Mouse (Mus musculus): ENCODE results near the gene Tm4sf5. TPM values are rescaled to one million over a fixed set of nuclear protein-coding genes. Genes with fewer than 3 reads are reported as not detected.

Tm4sf5 gene
- polyA plus RNA-seq, 1 experiment = 1.2 TPM

DNA sequence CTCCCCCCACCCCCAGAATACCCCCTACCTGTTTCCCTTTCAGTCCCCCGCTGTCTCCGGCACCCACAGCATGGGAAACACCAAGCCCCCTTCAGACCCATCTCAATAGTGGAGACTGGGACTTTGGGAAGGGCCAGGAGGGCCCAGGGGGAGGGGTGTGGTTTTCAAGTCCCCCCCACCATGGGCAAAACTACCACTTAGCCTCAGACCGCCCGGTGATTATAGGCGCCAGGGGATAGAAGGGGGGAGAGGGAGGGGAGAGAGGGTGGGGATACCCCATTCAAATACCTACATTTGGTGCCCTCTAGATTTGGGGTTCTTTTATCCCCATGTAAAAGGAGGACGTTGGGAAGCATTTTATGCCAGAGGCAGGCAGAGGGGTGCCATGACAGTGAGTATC, 27.8 kb downstream of the Tm4sf5 start, which contains the start of gene Gm40193:
Gene Gm40193, minus strand, starts transcription at position 101 of the 400 bp plus-strand sequence.
- no peak within 1 kb of the TSS for H3K27ac ChIP-seq (ENCODE audit: control insufficient read depth, insufficient read depth, low read depth, low read length)
- H3K36me3 ChIP-seq (ENCODE audit: control insufficient read depth, insufficient read depth, low read length) = no peaks in the 10 kb centered on the region
- no peak within 1 kb of the TSS for H3K4me3 ChIP-seq (ENCODE audit: control insufficient read depth, low read depth, low read length)
- no peaks in the 10 kb centered on the region for H3K27me3 ChIP-seq (ENCODE audit: control insufficient read depth, insufficient read depth, low read length)
- no peak for TF ChIP-seq CTCF (IDR thresholded peaks at IDR 0.05; ENCODE audit: control insufficient read depth, insufficient read depth, insufficient replicate concordance, low read depth, low read length)
- TF ChIP-seq POLR2A (IDR thresholded peaks at IDR 0.05; ENCODE audit: control insufficient read depth, low read depth, low read length) = no peak
- no peaks in the 10 kb centered on the region for H3K4me1 ChIP-seq (ENCODE audit: control insufficient read depth, insufficient read depth, low read length)

- H3K36me3 ChIP-seq (ENCODE audit: control insufficient read depth, insufficient read depth, low read length) = no peaks in the 10 kb centered on the region
- H3K4me1 ChIP-seq (ENCODE audit: control insufficient read depth, insufficient read depth, low read length) = peaks cover 6% of the 10 kb centered on the region
- H3K27ac ChIP-seq (ENCODE audit: control insufficient read depth, insufficient read depth, low read depth, low read length) = no peak overlapping the region
- no peaks in the 10 kb centered on the region for H3K27me3 ChIP-seq (ENCODE audit: control insufficient read depth, insufficient read depth, low read length)
- no peak for TF ChIP-seq POLR2A (IDR thresholded peaks at IDR 0.05; ENCODE audit: control insufficient read depth, low read depth, low read length)
- TF ChIP-seq CTCF (IDR thresholded peaks at IDR 0.05; ENCODE audit: control insufficient read depth, insufficient read depth, insufficient replicate concordance, low read depth, low read length) = no peak
- peak overlapping the region; percentile 71 for H3K4me3 ChIP-seq (ENCODE audit: control insufficient read depth, low read depth, low read length)
Observed at GRCm38 (mm10) chr11:70539423-70539822, 34.4 kb downstream of the Tm4sf5 start.

DNA sequence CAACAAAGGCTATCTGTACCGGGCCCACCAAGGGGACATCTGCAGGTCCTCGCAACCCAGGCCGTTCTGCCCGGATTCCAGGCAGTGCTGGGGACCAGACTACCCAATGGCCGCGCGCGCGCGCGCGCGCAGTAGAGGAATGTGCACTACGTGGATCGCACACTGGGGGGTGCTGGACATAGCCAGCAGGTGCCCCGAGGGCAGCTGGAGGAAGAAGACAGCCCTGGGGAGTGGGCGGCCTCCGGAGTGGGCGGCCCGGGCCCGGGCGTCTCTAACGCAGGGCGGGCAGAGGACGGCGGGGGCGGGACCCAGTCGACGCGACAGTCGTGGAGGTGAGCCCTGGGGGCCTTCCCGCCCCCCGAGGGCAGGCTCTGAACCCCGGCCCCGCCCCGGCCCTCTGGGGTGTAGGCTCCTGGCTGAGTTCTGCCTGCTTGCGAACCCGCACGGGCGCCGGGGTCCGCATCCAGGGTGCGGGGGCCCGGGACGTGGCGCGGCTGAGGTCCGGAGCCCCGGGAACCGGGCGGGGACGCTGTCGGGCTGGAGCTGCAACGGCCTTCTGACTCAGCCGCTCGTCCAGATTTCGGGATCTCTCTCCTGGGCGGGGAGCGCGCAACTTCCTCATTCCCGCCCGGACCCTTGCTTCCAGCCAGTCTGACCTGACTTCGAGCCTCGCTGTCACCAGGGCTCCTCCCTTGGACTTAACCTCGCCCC, 35.0 kb downstream of the Tm4sf5 start, which contains the start of gene Pld2:
Gene Pld2, plus strand, starts transcription at position 188 of the 711 bp plus-strand sequence.
- Histone ChIP-seq H3K4me3 (ENCODE audit: control insufficient read depth, low read depth, low read length) (peak within 1 kb of the TSS; percentile 71), H3K27ac (ENCODE audit: control insufficient read depth, insufficient read depth, low read depth, low read length) (no peak within 1 kb of the TSS), H3K27me3 (ENCODE audit: control insufficient read depth, insufficient read depth, low read length) (no peaks in the 10 kb centered on the region), H3K4me1 (ENCODE audit: control insufficient read depth, insufficient read depth, low read length) (peaks cover 6% of the 10 kb centered on the region), H3K36me3 (ENCODE audit: control insufficient read depth, insufficient read depth, low read length) (no peaks in the 10 kb centered on the region)
- TF ChIP-seq CTCF (IDR thresholded peaks at IDR 0.05; ENCODE audit: control insufficient read depth, insufficient read depth, insufficient replicate concordance, low read depth, low read length) (peak; percentile 37; the same call in 1 of the 2 replicates), POLR2A (IDR thresholded peaks at IDR 0.05; ENCODE audit: control insufficient read depth, low read depth, low read length) (no peak)

DNA sequence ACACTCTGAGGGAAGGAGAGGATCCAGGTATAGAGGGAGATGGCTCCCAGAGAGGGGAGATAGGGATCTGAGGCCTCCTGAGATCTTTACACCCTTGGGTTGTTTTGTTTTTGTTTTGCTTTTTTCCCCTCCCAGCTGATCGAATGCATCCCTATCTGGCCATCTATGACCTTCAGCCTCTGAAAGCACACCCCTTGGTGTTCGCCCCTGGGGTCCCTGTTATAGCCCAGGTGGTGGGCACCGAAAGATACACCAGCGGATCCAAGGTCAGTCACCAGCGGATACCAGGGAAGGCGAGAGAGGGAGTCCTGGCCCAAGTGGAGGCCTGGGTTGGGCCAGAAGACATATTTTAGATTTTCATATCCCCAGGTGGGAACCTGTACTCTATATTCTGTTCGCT, 35.9 kb downstream of the Tm4sf5 start:
- no peak overlapping the region for H3K27ac ChIP-seq (ENCODE audit: control insufficient read depth, insufficient read depth, low read depth, low read length)

DNA sequence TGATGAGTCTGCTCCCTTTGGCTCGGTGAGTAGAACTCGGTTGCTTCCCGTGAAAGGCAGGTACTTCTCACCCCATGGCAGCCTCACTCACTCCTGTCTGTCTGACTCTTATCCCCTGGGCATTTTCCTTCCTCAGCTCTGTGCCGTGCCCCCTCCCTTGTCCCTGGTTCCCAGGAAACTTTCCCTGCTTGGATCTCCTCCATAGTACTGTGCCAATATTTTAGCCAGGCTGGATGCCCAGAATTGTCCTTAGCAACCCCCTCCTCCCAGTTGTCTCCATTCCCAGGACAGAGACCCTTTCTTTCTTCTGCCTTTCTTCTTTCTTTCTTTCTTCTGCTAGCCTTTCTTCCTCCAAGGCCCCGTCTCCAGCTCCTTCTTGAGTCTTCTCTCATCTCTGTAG, 36.4 kb downstream of the Tm4sf5 start:
- Histone ChIP-seq H3K27ac (ENCODE audit: control insufficient read depth, insufficient read depth, low read depth, low read length) (no peak overlapping the region), H3K4me1 (ENCODE audit: control insufficient read depth, insufficient read depth, low read length) (peaks cover 6% of the 10 kb centered on the region), H3K27me3 (ENCODE audit: control insufficient read depth, insufficient read depth, low read length) (no peaks in the 10 kb centered on the region), H3K4me3 (ENCODE audit: control insufficient read depth, low read depth, low read length) (no peak overlapping the region), H3K36me3 (ENCODE audit: control insufficient read depth, insufficient read depth, low read length) (no peaks in the 10 kb centered on the region)
- TF ChIP-seq POLR2A (IDR thresholded peaks at IDR 0.05; ENCODE audit: control insufficient read depth, low read depth, low read length) (no peak), CTCF (IDR thresholded peaks at IDR 0.05; ENCODE audit: control insufficient read depth, insufficient read depth, insufficient replicate concordance, low read depth, low read length) (no peak)

More for the DNA sequence above, 35.9 kb downstream of the Tm4sf5 start:
- no peak for TF ChIP-seq CTCF (IDR thresholded peaks at IDR 0.05; ENCODE audit: control insufficient read depth, insufficient read depth, insufficient replicate concordance, low read depth, low read length)
- TF ChIP-seq POLR2A (IDR thresholded peaks at IDR 0.05; ENCODE audit: control insufficient read depth, low read depth, low read length) = no peak
- H3K4me3 ChIP-seq (ENCODE audit: control insufficient read depth, low read depth, low read length) = no peak overlapping the region
- H3K4me1 ChIP-seq (ENCODE audit: control insufficient read depth, insufficient read depth, low read length) = peaks cover 6% of the 10 kb centered on the region
- H3K27me3 ChIP-seq (ENCODE audit: control insufficient read depth, insufficient read depth, low read length) = no peaks in the 10 kb centered on the region
- H3K36me3 ChIP-seq (ENCODE audit: control insufficient read depth, insufficient read depth, low read length) = no peaks in the 10 kb centered on the region

- H3K36me3 ChIP-seq (ENCODE audit: control insufficient read depth, insufficient read depth, low read length) = no peaks in the 10 kb centered on the region
- H3K27me3 ChIP-seq (ENCODE audit: control insufficient read depth, insufficient read depth, low read length) = no peaks in the 10 kb centered on the region
- no peak overlapping the region for H3K27ac ChIP-seq (ENCODE audit: control insufficient read depth, insufficient read depth, low read depth, low read length)
- peaks cover 6% of the 10 kb centered on the region for H3K4me1 ChIP-seq (ENCODE audit: control insufficient read depth, insufficient read depth, low read length)
- no peak overlapping the region for H3K4me3 ChIP-seq (ENCODE audit: control insufficient read depth, low read depth, low read length)
- TF ChIP-seq CTCF (IDR thresholded peaks at IDR 0.05; ENCODE audit: control insufficient read depth, insufficient read depth, insufficient replicate concordance, low read depth, low read length) (no peak), POLR2A (IDR thresholded peaks at IDR 0.05; ENCODE audit: control insufficient read depth, low read depth, low read length) (no peak)
Observed at GRCm38 (mm10) chr11:70544496-70544895, 39.5 kb downstream of the Tm4sf5 start.

DNA sequence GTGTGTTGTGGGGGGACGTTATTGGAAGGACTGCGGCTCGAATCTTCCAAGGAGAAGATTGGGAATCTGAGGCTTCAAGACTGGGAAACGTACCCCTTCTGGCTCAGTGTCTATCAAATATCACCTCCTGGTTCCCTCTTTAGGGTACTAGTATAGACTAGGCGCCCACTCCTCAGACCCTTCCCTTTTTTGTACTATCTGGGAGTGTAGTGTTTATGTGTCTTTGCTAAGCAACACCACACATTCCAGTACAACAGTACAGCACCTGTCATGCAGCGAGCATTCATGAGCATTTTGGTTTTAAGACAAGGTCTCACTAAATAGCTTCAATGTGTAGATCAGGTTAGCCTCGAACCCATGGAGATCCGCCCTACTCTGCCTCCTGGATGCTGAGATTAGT, 46.5 kb downstream of the Tm4sf5 start:
- Histone ChIP-seq H3K36me3 (ENCODE audit: control insufficient read depth, insufficient read depth, low read length) (no peaks in the 10 kb centered on the region), H3K4me3 (ENCODE audit: control insufficient read depth, low read depth, low read length) (no peak overlapping the region), H3K27me3 (ENCODE audit: control insufficient read depth, insufficient read depth, low read length) (no peaks in the 10 kb centered on the region), H3K27ac (ENCODE audit: control insufficient read depth, insufficient read depth, low read depth, low read length) (no peak overlapping the region), H3K4me1 (ENCODE audit: control insufficient read depth, insufficient read depth, low read length) (no peaks in the 10 kb centered on the region)
- TF ChIP-seq POLR2A (IDR thresholded peaks at IDR 0.05; ENCODE audit: control insufficient read depth, low read depth, low read length) (no peak), CTCF (IDR thresholded peaks at IDR 0.05; ENCODE audit: control insufficient read depth, insufficient read depth, insufficient replicate concordance, low read depth, low read length) (no peak)
